Mouse (Mus musculus) adrenal gland, adult 2 months (tissue): ENCODE results near the gene 1810055G02Rik. TPM values are rescaled to one million over a fixed set of nuclear protein-coding genes. Genes with fewer than 3 reads are reported as not detected.

ENCODE experiments used
- DNase-seq: peaks from one replicate; pipeline ENCODE4 v3.0.0; 2021
- polyA plus RNA-seq: library from polyadenylated mRNA; depleted of rRNA; stranded (reverse); fragments of >200 nt; gene quantifications from 2 replicates; pipeline ENCODE4 v1.2.3, GENCODE M21; 2012
- total RNA-seq, 2 experiments: library from RNA; stranded (reverse); gene quantifications; 2 replicates each; pipeline ENCODE4 v1.2.3; 2021

1810055G02Rik gene
- total and polyA plus RNA-seq, 3 experiments, result 27.9 to 46.3 (median 37.8) TPM

DNA sequence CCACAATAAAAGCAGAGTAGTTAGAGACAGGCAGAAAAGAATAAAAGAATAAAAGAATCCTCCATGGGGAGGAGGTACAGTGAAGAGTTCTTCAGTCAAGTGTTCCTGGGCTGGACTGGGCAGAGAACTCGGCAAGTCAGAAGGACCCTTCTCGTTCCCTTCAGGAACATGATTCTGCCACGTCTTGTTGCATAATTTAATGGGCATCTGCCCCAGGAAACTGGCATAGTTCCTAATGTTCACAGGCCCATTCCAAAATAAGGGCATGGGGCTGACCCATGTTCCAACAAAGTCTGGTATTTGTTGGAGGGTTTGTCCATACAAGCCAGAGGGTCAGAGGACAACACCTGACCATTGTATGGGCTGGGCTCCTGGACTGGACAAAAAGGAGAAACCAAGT lies 13.1 kb upstream of the 1810055G02Rik start:
- no peak for DNase-seq

DNA sequence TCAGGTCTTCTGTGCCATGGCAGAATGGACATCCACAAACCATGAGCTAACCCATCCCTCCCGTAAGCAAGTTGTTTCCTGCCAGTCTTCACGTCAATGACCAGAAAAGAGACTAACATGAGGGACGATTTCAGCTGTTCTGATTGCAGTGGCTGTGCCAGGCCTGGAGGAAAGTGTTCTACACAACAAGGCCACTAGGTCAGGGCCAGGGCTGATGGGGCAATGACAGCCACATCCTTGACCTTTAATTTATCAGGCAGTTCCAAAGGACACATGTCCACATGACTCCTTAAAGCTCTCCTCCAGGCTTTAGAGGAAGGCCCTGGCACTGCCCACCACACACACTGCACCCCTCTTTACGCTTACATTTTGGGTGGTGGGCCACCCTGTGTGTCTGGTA lies 12.6 kb upstream of the 1810055G02Rik start:
- DNase-seq, result peak; percentile 93

DNA sequence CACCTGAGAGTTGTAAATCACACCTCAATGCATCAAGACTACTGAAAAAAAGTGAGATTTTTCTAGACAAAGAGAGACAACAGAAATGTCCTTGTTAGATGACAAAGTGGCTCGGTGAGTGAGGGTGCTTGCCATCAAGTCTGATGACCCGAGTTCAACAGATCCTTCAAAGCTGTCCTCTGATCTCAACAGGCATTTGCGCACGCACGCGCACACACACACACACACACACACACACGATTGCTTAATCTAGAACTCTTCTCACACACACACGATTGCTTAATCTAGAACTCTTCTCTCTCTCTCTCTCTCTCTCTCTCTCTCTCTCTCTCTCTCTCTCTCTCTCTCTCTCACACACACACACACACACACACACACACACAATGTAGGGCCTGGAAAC lies 12.1 kb upstream of the 1810055G02Rik start:
- no peak for DNase-seq

DNA sequence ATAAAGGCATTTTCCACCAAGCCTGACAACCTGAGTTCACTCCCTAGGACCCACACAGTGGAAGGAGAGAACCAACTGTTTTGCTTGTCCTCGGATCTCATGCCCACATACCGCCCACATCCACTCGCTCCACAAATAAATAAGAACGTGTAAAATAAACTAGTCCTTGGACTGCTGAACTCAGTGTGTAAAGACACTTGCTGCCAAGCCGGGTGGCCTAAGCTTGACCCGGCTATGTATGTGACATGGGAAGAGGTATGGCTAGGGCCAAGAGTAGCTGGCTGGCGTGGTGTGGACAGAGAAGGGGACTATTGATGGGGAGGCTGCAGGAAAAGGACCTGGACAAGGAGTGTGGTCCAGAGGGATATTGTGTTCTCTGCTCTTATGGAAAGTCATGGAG lies 10.1 kb upstream of the 1810055G02Rik start:
- no peak for DNase-seq

DNA sequence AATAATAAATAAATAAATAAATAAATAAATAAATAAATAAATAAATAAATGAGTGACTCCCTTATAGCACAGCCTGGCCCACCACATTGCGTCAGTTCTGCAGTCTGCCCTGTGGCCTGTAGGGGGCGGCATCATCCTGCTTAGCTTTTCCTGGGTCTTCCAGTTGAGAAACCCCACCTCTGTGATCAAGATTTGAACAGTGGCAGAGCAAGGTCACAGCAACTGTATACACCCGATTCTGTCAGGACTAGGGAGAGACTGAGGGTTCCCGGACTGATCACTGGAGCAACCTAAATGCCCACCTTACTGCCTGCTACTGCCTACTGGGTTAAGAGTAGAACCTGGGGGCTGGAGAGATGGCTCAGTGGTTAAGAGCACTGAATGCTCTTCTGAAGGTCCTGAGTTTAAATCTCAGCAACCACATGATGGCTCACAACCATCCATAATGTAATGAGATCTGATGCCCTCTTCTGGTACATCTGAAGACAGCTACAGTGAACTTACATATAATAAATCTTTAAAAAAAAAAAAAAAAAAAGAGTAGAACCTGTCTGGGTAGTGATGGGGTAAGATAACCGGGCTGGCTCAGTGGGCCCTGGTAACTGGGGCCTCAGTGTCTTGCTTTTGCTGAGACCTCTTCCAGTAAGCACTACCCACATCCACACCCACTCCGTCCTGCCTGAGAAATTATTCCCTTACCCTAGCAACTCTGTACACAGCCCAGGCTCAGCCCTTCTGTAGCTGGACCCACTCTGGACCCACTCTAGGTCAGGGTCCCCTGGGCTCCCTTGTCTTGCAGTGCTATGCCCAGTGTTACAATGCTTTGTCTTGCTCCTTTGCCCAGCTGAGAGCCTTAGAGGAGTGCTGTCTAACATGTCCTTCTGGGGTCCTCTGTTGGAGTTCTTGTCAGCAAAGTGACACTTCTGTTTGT lies 8.3 kb upstream of the 1810055G02Rik start:
- DNase-seq, result peak; percentile 77

DNA sequence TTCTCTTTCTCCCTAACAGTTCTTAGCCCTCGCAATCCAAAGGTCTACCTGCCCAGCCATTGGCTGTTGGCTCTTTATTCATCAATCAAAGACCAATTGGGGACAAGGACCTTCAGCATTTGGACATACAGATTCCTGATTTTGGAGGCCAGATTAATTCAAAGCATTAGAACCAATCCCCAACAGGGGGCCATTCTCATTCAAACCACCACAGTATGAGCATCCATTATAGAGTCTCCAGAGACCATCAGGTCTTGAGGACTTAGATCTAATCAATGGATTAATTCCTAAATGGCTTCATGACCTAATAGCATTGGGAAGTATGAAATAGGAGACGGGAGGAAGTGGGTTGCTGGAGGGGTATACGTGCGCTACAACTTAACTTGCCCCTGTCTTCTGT lies 5.6 kb upstream of the 1810055G02Rik start:
- no peak for DNase-seq

DNA sequence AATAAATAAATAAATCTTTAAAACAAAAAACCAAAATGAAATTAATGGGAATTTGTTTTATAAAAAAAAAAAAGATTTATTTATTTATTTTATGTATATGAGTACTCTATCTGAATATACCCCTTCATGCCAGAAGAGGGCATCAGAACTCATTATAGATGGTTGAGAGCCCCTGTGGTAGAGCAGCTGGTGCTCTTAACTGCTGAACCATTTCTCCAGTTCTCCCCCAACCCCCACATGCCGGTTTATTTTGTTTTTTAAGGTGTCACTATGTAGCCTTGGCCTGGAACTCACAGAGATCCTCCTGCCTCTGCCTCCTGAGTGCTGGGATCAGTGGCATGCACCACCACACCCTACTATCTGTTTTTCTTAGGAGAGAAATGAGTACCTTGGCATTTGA lies 1.8 kb upstream of the 1810055G02Rik start:
- DNase-seq, result no peak

DNA sequence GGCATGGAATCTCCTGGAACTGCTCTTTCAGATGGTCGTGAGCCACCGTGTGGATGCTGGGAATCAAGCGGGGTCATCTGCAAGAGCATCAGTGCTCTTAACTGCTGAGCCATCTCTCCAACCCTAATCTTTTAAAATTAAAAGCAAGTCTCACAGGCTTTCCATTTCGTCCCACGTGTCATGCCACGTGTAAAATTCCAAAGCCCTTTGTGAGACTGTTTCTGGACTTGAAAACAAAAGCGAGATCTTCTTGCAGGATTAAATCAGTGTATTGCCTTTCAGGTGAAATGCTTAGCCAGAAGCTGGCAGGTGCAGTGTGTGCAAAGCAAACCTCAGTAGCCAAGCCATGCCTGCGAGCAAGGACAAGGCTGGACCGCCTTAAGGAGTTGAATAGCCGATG lies 540 bp upstream of the 1810055G02Rik start:
- no peak for DNase-seq

DNA sequence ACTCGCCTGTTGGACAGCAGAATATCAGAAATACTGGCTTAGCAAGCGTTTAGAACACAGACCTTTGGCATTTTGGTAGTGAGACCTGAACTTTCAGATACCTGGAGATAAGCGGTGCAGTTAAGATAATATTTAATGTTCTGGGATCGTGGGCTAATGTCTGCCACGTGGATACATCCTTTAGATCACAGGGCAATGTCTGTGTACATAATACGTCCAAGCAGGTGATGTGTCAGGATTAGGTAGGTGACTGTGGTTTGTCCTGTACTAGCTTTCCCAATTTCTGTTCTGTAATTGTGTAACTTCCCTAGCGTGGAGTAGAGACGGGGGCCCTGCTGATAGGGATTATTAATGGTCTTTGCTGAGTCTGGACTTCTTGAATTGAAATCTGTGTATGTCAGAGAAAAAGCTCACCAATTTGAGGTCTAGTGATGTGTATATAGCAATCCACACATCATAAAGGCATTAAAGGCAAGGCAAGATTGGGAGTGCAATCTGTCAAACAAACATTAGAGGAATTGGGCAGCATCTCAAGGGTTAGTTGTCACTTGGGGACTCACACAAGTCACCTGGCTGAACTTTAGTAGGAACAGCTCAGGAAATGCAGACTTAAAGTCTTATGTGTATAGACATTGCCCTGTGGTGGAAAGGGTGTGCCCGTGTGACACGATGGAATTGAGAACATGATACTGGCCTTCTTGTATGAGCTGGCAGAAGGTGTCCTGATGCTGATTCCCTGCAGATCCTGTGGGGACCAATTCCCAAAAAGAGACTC lies 1.1 kb downstream of the 1810055G02Rik start:
- DNase-seq, result no peak

DNA sequence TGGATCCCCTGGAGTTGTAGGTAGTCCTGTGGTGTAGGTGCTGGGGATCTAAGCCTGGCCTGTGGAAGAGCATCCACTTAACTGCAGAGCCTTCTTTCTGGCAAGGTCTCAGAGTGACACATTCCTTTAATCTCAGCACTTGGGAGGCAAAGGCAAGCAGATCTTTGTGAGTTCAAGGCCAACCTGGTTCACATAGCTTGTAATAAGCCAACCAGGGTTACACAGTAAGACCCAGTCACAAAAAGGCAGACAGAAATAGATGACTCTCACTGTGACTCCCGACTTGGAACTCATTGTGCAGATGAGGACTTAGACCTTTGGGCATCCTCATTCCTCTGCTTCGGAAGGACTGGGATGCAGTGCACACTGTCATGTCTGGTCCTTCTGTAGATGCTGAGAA lies 2.3 kb downstream of the 1810055G02Rik start:
- DNase-seq, result no peak

DNA sequence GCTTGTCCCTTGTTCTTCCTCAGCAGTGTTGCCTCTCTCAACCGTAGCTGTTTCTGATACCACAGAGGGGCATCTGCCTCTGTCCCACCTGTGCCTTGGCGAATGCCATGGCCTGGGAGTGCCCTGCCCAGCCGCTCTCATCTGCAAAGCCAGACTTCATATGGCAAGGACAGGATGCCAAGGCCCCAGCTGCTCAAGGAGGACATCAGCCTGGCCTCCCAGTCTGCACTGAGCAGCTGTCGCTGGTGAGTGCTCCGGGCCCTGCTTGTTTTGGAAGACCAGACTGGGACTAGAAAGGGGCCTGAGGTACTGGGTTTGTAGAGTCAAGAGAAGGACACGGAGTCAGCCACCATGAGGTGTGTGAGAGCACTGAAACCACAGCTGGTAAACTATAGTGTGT lies 6.3 kb downstream of the 1810055G02Rik start:
- no peak for DNase-seq

DNA sequence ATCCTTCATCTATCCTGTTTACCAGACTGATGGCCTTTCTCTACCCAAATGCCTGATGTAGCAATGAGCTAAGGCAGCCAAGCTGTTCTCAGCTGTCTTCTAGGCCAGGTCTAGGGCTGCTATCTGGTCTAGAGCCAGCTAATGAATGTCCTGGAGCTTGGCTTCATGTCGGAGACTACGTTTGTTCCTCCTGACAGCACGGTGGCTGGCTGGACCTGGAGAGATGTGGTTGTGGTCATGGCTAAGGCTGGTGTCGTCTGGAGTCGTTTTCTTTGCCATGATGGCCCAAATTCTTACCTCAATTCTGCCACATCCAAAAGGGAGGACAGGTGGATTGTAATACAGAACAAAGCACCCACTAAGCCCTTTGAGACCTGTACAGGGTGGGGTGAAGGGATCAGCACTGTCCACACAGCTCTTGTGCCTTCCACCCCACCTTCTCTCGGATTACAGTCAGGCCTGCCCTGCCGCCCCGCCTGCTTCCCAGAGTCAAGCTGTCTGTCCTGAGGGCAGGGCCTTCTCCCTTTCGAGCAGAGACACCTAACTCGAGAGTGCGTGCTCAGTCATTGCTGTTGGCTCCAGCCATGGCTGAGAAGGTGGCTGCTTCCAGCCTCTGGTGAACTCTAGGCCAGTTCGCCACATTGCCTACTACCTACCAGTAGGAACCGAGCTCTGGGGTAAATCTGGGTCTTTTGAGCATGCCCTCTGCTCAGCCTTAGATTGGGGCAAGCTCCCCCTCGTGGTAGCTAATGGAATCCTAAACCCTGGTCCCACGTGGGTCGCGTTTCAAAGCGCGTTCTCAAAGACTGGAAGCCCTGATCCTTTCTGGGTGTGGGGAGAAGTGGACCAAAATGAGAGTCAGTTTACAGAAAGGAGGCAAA lies 10.6 kb downstream of the 1810055G02Rik start:
- DNase-seq, result peak; percentile 79

DNA sequence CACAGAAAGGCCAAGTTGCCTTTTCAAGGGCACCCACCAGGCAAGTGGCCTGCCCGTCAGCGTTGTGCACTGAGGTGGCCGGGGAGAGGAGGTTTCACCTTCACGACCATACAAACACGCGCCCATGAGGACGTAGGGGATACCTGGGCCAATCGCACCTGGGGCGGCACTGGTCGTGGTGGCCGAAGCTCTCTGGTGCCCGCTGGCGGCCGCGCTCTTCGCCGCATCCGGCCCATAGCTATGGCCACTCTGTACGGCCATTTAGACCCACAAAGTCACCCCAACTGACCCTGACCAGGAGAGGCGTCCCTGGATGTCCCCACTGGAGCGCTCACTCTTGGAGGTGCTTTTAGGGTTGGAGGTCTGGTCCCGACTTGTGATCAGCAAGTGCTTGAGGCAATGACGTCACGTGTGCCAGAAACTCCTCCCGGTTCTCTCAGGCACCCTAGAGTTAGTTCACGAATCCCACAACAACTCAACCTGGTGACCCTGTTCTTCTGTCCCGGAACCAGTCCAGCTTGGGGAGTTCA lies 11.3 kb downstream of the 1810055G02Rik start:
- DNase-seq, result peak; percentile 80

DNA sequence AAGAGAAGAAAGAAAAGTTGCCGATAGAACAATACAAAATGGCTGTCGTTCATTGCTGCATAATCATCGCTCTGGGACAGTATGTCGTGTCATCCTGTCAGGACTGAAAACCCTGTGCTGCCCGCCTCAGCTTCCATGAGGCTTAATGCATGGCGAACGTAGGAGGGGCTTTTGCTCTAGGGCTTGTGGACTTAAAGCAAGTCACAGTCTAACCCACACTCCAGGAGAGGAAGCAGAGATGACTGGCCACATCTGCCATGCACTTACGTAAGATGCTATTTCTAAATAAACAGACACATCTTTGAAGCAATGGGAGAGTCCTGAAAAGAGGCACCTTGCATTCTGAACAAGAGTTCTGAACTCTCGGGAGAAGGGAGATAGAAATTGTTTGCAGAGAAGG lies 15.1 kb downstream of the 1810055G02Rik start:
- DNase-seq, result no peak

DNA sequence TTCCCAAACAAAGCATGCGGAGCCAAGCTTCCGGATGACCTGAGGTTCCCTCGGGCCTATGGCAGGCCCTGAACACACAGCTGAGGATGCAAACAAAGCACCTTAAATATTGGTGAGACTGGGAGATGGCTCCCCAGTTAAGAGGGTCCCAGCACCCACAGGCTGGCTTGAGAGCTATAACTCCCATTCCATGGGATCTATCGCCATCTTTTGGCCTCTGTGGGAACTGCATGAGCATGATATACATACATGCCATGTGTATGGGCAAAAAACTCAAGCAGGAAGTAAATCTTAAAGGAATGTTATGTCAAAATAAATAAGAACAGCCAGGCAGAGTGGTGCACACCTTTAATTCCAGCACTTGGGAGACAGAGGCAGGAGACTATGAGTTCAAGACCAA lies 15.8 kb downstream of the 1810055G02Rik start:
- no peak for DNase-seq

DNA sequence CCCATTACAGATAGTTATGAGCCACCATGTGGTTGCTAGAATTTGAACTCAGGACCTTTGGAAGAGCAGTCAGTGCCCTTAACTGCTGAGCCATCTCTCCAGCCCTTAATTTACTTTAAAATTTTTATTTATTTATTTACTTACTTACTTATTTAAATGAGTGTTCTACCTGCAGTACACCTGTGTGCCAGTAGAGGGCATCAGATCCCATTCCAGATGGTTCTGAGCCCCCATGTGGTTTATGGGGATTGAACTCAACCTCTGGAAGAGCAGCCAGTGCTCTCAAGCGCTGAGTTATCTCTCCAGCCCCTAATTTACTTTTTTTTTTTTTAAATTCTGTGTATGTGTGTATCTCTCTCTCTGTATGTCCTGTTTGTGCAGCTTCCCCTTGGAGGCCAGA lies 16.7 kb downstream of the 1810055G02Rik start:
- peak; percentile 67 for DNase-seq

DNA sequence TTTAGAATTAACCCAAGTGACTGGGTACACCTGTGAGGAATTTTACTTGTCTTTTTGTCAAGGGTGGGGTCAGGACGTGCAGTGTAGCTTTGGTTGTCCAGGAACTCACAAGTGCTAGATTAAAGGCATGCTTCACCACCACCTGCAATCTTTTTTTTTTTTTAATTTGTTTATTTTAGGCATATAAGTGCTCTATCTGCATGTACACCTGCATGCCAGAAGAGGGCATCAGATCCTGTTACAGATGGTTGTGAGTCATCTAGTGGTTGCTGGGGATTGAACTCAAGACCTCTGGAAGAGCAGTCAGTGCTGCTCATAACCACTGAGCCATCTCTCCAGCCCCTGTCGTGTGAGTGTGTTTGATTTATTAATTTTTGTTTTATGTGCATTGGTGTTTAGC lies 20.8 kb downstream of the 1810055G02Rik start:
- no peak for DNase-seq

DNA sequence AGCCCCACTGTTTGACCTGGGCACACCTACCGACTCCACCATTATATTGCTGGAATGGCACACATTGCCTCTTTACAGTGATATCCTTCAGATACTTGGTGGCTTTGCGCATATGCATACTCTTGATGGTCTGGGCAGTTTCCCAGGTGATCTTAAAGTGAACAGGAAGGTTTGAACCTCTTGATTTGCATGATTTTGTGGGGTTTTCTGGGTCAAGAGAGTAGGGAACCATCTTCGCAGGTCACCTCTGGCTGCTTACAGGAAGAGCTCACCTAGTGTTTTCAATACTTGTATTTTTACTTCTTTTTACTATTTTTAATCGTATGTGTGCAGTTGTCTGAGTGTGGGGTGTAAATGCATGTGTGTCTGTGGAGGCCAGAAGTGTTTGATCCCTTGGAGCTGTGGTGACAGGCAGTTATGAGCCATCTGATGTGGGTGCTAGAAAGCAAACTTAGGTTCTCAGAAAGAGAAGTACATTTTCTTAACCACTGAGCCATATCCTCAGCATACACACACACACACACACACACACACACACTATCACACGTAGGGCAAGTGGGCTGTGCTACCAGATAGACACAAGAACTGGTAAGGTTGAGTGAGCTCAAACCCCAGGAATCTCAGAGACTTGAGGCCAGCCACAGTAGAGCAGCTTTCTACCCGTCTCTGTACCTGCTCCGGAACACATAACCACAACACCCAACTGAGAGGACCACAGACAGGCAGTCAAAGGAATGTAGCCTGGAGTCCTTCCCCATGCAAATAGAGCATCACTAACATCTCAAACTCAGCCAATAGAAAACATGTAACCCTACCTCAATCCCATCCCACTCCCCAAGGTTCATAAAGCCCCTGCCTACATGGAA lies 22.9 kb downstream of the 1810055G02Rik start:
- DNase-seq, result no peak

DNA sequence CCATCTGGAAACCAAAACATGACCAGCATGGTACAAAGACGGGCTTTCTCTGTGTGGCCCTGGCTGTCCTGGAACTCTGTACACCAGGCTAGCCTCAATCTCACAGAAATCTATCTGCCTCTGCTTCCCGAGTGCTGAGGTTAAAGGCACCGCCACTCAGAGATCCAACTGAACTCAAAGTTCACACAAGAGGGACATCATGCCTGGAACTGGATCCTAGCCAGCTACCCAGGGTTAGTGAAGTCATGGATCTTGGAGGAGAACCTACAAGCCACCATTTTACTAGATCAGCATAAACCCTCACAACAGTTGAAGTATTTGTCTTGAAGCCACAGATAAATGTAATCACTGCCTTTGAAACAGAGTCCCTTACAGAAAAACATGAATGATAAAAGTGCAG lies 27.9 kb downstream of the 1810055G02Rik start:
- DNase-seq, result no peak

DNA sequence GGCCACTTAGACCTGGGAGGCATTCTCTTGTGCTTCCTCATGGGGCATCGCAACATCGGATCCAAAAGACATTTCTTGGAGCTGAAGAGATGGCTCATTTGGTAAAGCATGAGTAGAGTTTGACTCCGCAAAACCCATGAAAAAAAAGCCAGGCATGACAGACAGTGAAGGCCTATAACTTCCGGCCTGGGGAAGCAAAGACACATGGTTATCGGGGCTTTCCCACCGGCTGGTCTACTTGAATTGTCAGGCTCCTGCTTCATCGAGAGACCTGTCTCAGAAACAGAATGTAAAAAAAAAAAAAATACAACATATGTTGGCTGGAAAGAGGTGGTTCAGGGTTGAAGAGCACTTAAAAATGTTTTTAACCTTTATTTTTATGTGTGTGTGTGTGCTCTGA lies 31.6 kb downstream of the 1810055G02Rik start:
- DNase-seq, result no peak

DNA sequence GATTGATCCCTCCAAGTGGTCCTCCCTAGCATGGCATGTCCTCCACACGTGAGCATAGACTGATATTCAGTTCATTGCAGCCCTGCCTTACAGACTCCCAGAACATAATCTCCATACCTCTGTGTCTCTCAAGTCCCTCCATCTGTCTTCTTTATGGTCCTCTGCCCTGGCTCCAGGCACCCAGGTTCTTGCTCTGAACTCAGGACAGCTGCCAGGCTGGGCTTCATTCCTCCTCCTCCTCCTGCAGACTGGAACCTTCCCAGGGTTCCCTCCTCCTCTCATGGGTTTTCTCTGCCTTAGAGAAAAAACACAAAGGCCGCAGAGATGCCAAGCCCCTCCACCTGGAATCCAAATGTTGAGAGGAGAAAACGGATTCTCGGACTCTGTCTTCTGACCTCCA lies 34.6 kb downstream of the 1810055G02Rik start:
- DNase-seq, result no peak
